In genomic region chr16:49658029-49658428, GRCm38 (mm10) we compare ENCODE assay signal across 21 mouse cellular contexts. TPM values are rescaled to one million over a fixed set of nuclear protein-coding genes. Genes with fewer than 3 reads are reported as not detected.
DNase-seq lines count a peak whose midpoint lies in the region; ATAC-seq lines count a peak whose summit lies in the region.
"Had no signal": no experiment of that assay in that cellular context is flagged by ENCODE, and none has a peak within 500 bp of the region (broad histone marks: within the 10 kb centered on the region; RNA-seq: fewer than 3 reads in every experiment).

No protein-coding gene starts in this region.

- ATAC-seq in inflammation-experienced regulatory T-cells, adult 6 months, result peak; percentile 78
- ATAC-seq: forebrain, embryonic 15.5 days; intestine, embryonic 16.5 days had no signal

- intact Hi-C loops in left cerebral cortex, postnatal 4 days (cut with DNase I), result no loop called here

- peak; percentile 42 for DNase-seq in CD4-positive, CD25-positive, alpha-beta regulatory T cell, adult 2 months (ENCODE audit: low read depth, low spot score)
- DNase-seq in T-cell, adult 2 months (ENCODE audit: low spot score), result peak; percentile 13
- no peak for DNase-seq in left cerebral cortex, postnatal 4 days
- no peak for DNase-seq in heart, postnatal 4 days
- no peak for DNase-seq in lung, postnatal 25 days (ENCODE audit: low spot score)
- DNase-seq: adrenal gland, postnatal 10 days; adrenal gland, postnatal 36 days; B cell, adult 2 months; cerebellum, adult 11 months; cerebellum, adult 2 months; cerebellum, postnatal 10 days; cerebellum, postnatal 36 days; embryo, embryonic 11 days; gastrocnemius, postnatal 10 days; gastrocnemius, postnatal 36 days; heart, adult 2 months; heart, postnatal 14 days; kidney, adult 18-20 months had no signal

RNA-seq across cellular contexts. Expression of gene Ift57, which starts 41.0 kb away (rescaled TPM):
- polyA plus RNA-seq in inflammation-experienced regulatory T-cells, adult 6 months (2017; shearing (Covaris generic)), result 1 to 10 TPM; 3.2 to 5.3 (median 3.7) TPM
- total RNA-seq in left cerebral cortex, postnatal 4 days (2021), result 10 to 100 TPM; 44.2 to 50.7 TPM
- total RNA-seq in heart, postnatal 4 days (2021), result 10 to 100 TPM; 13.9 to 16.7 TPM

Comparison
In these comparisons a context has a peak if more than half of its experiments do, and no peak if none do; other contexts are left out.
1. DNase-seq: peak in CD4-positive, CD25-positive, alpha-beta regulatory T cell, adult 2 months (single experiment) and T-cell, adult 2 months (single experiment); none in left cerebral cortex, postnatal 4 days (single experiment), heart, postnatal 4 days (single experiment) and lung, postnatal 25 days (single experiment).